Mouse (Mus musculus) brain, embryonic 14.5 days (tissue): ENCODE measurements around the gene Pgam2.

Experiments
- CTCF ChIP-seq: fragments of 200-500 bp; IDR thresholded peaks from 2 replicates; pipeline ENCODE4 v1.5.1; 2012; ENCODE audit warnings: inconsistent platforms, mild to moderate bottlenecking, moderate library complexity, borderline replicate concordance; ENCODE audit not compliant: insufficient read depth, insufficient read length; ENCODE audit errors: extremely low read depth
- POLR2A ChIP-seq: fragments of 200-500 bp; IDR thresholded peaks from 2 replicates; pipeline ENCODE4 v1.6.1; 2012; ENCODE audit warnings: mild to moderate bottlenecking, inconsistent platforms, borderline replicate concordance; ENCODE audit not compliant: poor library complexity, insufficient read depth, insufficient read length, severe bottlenecking; ENCODE audit errors: extremely low read depth

GRCm38 (mm10) chr11:5790431-5790830, 13.1 kb downstream of the Pgam2 start:
- TF ChIP-seq CTCF: no peak
- no peak for TF ChIP-seq POLR2A
